Mouse (Mus musculus) forebrain, embryonic 16.5 days (tissue): ENCODE measurements around the gene Zfp488. TPM values are rescaled to one million over a fixed set of nuclear protein-coding genes. Genes with fewer than 3 reads are reported as not detected.

Experiments used
- ATAC-seq: fragments of 200-750 bp; cut with Nextera tagmentation; 2 replicates; pipeline ENCODE4 v1.8.0; 2017; ENCODE audit warnings: mild to moderate bottlenecking, moderate library complexity
- H3K27ac ChIP-seq: fragments of 300-500 bp; sonication (generic); 2 replicates; pipeline ENCODE4 v1.5.1; 2014; ENCODE audit warnings: low read length, control low read depth
- H3K27me3 ChIP-seq: fragments of 300-500 bp; sonication (generic); replicated peaks from 2 replicates; pipeline ENCODE4 v1.6.1; 2014; ENCODE audit warnings: low read length; ENCODE audit not compliant: control insufficient read depth, insufficient read depth
- H3K36me3 ChIP-seq: fragments of 300-500 bp; sonication (generic); 2 replicates; pipeline ENCODE4 v1.6.1; 2014; ENCODE audit not compliant: control insufficient read depth, insufficient read depth
- H3K4me1 ChIP-seq: fragments of 300-500 bp; sonication (generic); replicated peaks from 2 replicates; pipeline ENCODE4 v1.6.1; 2014; ENCODE audit warnings: low read length; ENCODE audit not compliant: control insufficient read depth, insufficient read depth
- H3K4me2 ChIP-seq: fragments of 300-500 bp; sonication (generic); 2 replicates; pipeline ENCODE4 v1.6.1; 2014; ENCODE audit warnings: mild to moderate bottlenecking, low read length, control low read depth
- H3K4me3 ChIP-seq: fragments of 300-500 bp; sonication (generic); replicated peaks from 2 replicates; pipeline ENCODE4 v1.5.1; 2014; ENCODE audit warnings: mild to moderate bottlenecking, low read length, control low read depth
- H3K9ac ChIP-seq: fragments of 300-500 bp; sonication (generic); replicated peaks from 2 replicates; pipeline ENCODE4 v1.6.1; 2014; ENCODE audit warnings: low read depth, low read length, control low read depth
- H3K9me3 ChIP-seq: fragments of 300-500 bp; sonication (generic); 2 replicates; pipeline ENCODE4 v1.6.1; 2016; ENCODE audit warnings: low read length; ENCODE audit not compliant: control insufficient read depth
- WGBS: fragments of 180-500 bp; shearing (Covaris S2); extraction: QIAGEN DNeasy Blood & Tissue Kit; methylation state at CpG from one replicate; pipeline ENCODE4 v1.1.7; 2014; 5-methylcytosine and 5-hydroxymethylcytosine counted together
- polyA plus RNA-seq: library from polyadenylated mRNA; unstranded; fragments of >200 nt; fragmentation: Nextera tagmentation; extraction: Ambion mirVana; gene quantifications from 2 replicates; pipeline ENCODE4 v1.2.1, GENCODE M21; 2015

Zfp488 gene
- polyA plus RNA-seq, 1 experiment from 2014 or later = 0.15 TPM

DNA sequence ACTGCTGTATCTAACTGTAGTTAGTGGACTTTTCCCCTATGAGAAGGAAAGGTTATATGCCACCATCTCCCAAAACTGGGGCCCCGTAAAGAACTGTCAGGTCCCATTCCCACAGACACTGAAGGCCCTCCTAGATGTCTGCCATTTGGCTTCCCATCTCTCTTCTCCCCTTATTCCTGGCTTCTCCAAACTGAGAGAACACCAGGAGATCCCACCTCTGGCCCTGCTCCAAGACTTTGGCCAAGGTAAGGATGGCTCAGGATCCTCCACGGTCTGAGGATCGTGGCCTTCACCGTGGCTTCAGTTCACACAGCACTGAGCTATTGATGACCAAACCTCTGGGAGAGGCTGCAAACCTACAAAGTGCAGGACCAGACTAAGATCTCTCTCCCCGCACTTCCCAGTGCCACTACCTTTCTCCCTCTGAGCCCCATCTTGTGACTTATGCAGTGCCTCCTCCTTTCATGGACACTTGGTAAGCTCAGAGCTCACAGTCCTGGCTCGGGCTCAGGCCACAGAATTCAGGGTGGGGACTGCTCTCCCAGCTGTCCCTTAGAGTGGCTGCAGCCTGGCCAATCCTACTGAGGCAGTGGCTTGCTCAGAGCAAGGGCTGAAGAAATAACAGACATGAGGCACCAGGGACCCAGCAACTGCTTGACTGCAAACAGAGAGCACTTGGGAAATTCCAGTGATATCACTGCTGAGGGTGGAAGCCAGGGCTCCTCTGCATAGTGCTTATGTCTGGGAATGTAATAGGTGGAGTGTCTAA, 15.1 kb upstream of the Zfp488 start:
- WGBS = 91% methylated on average over 6 of the region's 6 CpGs
- Histone ChIP-seq H3K36me3 (no peaks in the 10 kb centered on the region), H3K4me3 (no peak overlapping the region), H3K27me3 (no peaks in the 10 kb centered on the region), H3K4me2 (no peak overlapping the region), H3K4me1 (no peaks in the 10 kb centered on the region; the same call in 1 of the 2 replicates), H3K9me3 (no peaks in the 10 kb centered on the region), H3K27ac (no peak overlapping the region), H3K9ac (no peak overlapping the region)
- no peak for ATAC-seq

GRCm38 (mm10) chr14:33993051-33993450, 14.5 kb upstream of the Zfp488 start:
- Histone ChIP-seq H3K4me3 (no peak overlapping the region), H3K36me3 (no peaks in the 10 kb centered on the region), H3K9ac (no peak overlapping the region), H3K27ac (no peak overlapping the region), H3K9me3 (no peaks in the 10 kb centered on the region), H3K4me1 (no peaks in the 10 kb centered on the region; the same call in 1 of the 2 replicates), H3K27me3 (no peaks in the 10 kb centered on the region), H3K4me2 (no peak overlapping the region)
- WGBS = 90% methylated on average over 9 of the region's 9 CpGs
- ATAC-seq = no peak

GRCm38 (mm10) chr14:33991971-33992370, 13.4 kb upstream of the Zfp488 start:
- no peaks in the 10 kb centered on the region for H3K4me1 ChIP-seq
- no peak overlapping the region for H3K4me2 ChIP-seq
- no peaks in the 10 kb centered on the region for H3K9me3 ChIP-seq
- WGBS = 87% methylated on average over 4 of the region's 4 CpGs
- H3K27me3 ChIP-seq = no peaks in the 10 kb centered on the region
- no peak overlapping the region for H3K27ac ChIP-seq
- no peaks in the 10 kb centered on the region for H3K36me3 ChIP-seq
- no peak overlapping the region for H3K4me3 ChIP-seq
- no peak overlapping the region for H3K9ac ChIP-seq
- no peak for ATAC-seq

DNA sequence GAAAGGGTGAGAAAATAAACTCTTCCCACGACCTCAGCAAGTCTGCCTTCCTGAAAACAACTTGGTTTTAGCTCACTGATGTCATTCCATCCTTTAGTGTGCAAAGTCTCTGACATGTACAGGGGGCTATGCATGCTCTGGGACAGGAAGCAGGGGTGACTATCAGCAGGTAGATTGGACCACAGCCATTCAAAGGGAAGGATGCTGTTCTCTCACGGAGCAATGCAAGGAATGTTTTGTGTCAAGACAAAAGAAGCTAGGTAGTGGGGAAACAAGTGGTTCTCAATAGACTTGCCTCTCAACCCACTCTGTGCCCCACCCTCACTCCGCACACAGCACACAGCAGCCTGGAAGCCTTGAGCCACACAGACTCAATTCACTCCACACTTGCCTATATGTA, 10.6 kb upstream of the Zfp488 start:
- H3K4me3 ChIP-seq = no peak overlapping the region
- H3K4me2 ChIP-seq = no peak overlapping the region
- H3K9me3 ChIP-seq = no peaks in the 10 kb centered on the region
- no peaks in the 10 kb centered on the region for H3K4me1 ChIP-seq
- WGBS = 40% methylated on average over 3 of the region's 3 CpGs
- H3K36me3 ChIP-seq = no peaks in the 10 kb centered on the region
- no peaks in the 10 kb centered on the region for H3K27me3 ChIP-seq
- H3K9ac ChIP-seq = no peak overlapping the region
- no peak for ATAC-seq
- no peak overlapping the region for H3K27ac ChIP-seq

- H3K4me3 ChIP-seq = no peak overlapping the region
- no peaks in the 10 kb centered on the region for H3K27me3 ChIP-seq
- no peaks in the 10 kb centered on the region for H3K36me3 ChIP-seq
- no peak overlapping the region for H3K9ac ChIP-seq
- no peak overlapping the region for H3K27ac ChIP-seq
- no peaks in the 10 kb centered on the region for H3K9me3 ChIP-seq
- no peak overlapping the region for H3K4me2 ChIP-seq
- WGBS = 38% methylated on average over 7 of the region's 7 CpGs
- ATAC-seq = no peak
- H3K4me1 ChIP-seq = peaks cover 8% of the 10 kb centered on the region
Observed at GRCm38 (mm10) chr14:33977748-33978147, 816 bp downstream of the Zfp488 start.

GRCm38 (mm10) chr14:33974752-33975151, 3.8 kb downstream of the Zfp488 start:
- no peaks in the 10 kb centered on the region for H3K36me3 ChIP-seq
- no peak overlapping the region for H3K4me3 ChIP-seq
- 63% methylated on average over 5 of the region's 5 CpGs for WGBS
- H3K4me1 ChIP-seq = peaks cover 8% of the 10 kb centered on the region
- H3K9me3 ChIP-seq = no peaks in the 10 kb centered on the region
- no peak overlapping the region for H3K27ac ChIP-seq
- no peak for ATAC-seq
- H3K9ac ChIP-seq = no peak overlapping the region
- H3K4me2 ChIP-seq = no peak overlapping the region
- H3K27me3 ChIP-seq = no peaks in the 10 kb centered on the region

- H3K27ac ChIP-seq = no peak overlapping the region
- no peak for ATAC-seq
- H3K4me1 ChIP-seq = no peaks in the 10 kb centered on the region
- H3K36me3 ChIP-seq = no peaks in the 10 kb centered on the region
- no peak overlapping the region for H3K9ac ChIP-seq
- H3K4me3 ChIP-seq = no peak overlapping the region
- WGBS = 47% methylated on average over 7 of the region's 7 CpGs
- H3K9me3 ChIP-seq = no peaks in the 10 kb centered on the region
- no peak overlapping the region for H3K4me2 ChIP-seq
- H3K27me3 ChIP-seq = no peaks in the 10 kb centered on the region
Observed at GRCm38 (mm10) chr14:33972679-33973078, 5.9 kb downstream of the Zfp488 start.

GRCm38 (mm10) chr14:33965675-33966074, 12.9 kb downstream of the Zfp488 start:
- no peaks in the 10 kb centered on the region for H3K9me3 ChIP-seq
- no peak for ATAC-seq
- H3K36me3 ChIP-seq = no peaks in the 10 kb centered on the region
- H3K27me3 ChIP-seq = no peaks in the 10 kb centered on the region
- no peak overlapping the region for H3K4me3 ChIP-seq
- no peak overlapping the region for H3K4me2 ChIP-seq
- H3K9ac ChIP-seq = no peak overlapping the region
- 73% methylated on average over 7 of the region's 7 CpGs for WGBS
- no peak overlapping the region for H3K27ac ChIP-seq
- no peaks in the 10 kb centered on the region for H3K4me1 ChIP-seq

GRCm38 (mm10) chr14:33959341-33959740, 19.2 kb downstream of the Zfp488 start:
- ATAC-seq = 0 out of 2 replicates have a peak, but pooled peaks have one; percentile 38
- H3K4me3 ChIP-seq = no peak overlapping the region

More at GRCm38 (mm10) chr14:33959341-33959740, 19.2 kb downstream of the Zfp488 start:
- Histone ChIP-seq H3K9ac (no peak overlapping the region), H3K36me3 (no peaks in the 10 kb centered on the region), H3K9me3 (no peaks in the 10 kb centered on the region), H3K4me1 (no peaks in the 10 kb centered on the region), H3K27ac (no peak overlapping the region), H3K4me2 (no peak overlapping the region), H3K27me3 (no peaks in the 10 kb centered on the region)
- 12% methylated on average over 9 of the region's 9 CpGs for WGBS
